Mouse (Mus musculus) urinary bladder, postnatal 36 days (tissue): ENCODE results near the gene Rab26.

ENCODE experiments used
- DNase-seq, 2 experiments: peaks; one replicate each; pipeline ENCODE4 v3.0.0; 2022; ENCODE audit warnings: low spot score in 2 of 2, mixed read lengths in 1 of 2

Gene Rab26

GRCm38 (mm10) chr17:24507806-24508460, 26.1 kb downstream of the Rab26 start:
- DNase-seq, result no peak

GRCm38 (mm10) chr17:24507129-24507664, 26.8 kb downstream of the Rab26 start:
- DNase-seq, result no peak

- no peak for DNase-seq
These were observed 27.5 kb downstream of the Rab26 start for GRCm38 (mm10) chr17:24506332-24507070.

GRCm38 (mm10) chr17:24505286-24505955, 28.6 kb downstream of the Rab26 start:
- no peak for DNase-seq

- DNase-seq, result no peak
These were observed 29.9 kb downstream of the Rab26 start for GRCm38 (mm10) chr17:24504085-24504484.

- no peak for DNase-seq
These were observed 31.8 kb downstream of the Rab26 start for GRCm38 (mm10) chr17:24502208-24502607.

GRCm38 (mm10) chr17:24496026-24496425, 38.0 kb downstream of the Rab26 start:
- no peak for DNase-seq

- no peak for DNase-seq
These were observed 38.6 kb downstream of the Rab26 start for GRCm38 (mm10) chr17:24495443-24495842.

- no peak for DNase-seq
These were observed 39.2 kb downstream of the Rab26 start for GRCm38 (mm10) chr17:24494627-24495335.

GRCm38 (mm10) chr17:24490399-24490798, 43.6 kb downstream of the Rab26 start:
- no peak for DNase-seq

- no peak for DNase-seq
These were observed 44.6 kb downstream of the Rab26 start for GRCm38 (mm10) chr17:24489265-24490030.

- no peak for DNase-seq
These were observed 45.2 kb downstream of the Rab26 start for GRCm38 (mm10) chr17:24488662-24489264.

- DNase-seq, result no peak
These were observed 45.8 kb downstream of the Rab26 start, which contains the start of gene Caskin1 for GRCm38 (mm10) chr17:24488186-24488661. Caskin1 (plus strand) TSS chr17:24488601.

GRCm38 (mm10) chr17:24485090-24485860, 48.7 kb downstream of the Rab26 start:
- DNase-seq, result no peak

GRCm38 (mm10) chr17:24483495-24483894, 50.5 kb downstream of the Rab26 start:
- no peak for DNase-seq

GRCm38 (mm10) chr17:24481027-24481815, 52.8 kb downstream of the Rab26 start:
- DNase-seq, result no peak

GRCm38 (mm10) chr17:24480201-24480826, 53.7 kb downstream of the Rab26 start:
- DNase-seq, result no peak

GRCm38 (mm10) chr17:24479431-24479830, 54.6 kb downstream of the Rab26 start:
- DNase-seq, result no peak
